Mouse (Mus musculus): ENCODE results near the gene Enho.

The Enho gene

DNA sequence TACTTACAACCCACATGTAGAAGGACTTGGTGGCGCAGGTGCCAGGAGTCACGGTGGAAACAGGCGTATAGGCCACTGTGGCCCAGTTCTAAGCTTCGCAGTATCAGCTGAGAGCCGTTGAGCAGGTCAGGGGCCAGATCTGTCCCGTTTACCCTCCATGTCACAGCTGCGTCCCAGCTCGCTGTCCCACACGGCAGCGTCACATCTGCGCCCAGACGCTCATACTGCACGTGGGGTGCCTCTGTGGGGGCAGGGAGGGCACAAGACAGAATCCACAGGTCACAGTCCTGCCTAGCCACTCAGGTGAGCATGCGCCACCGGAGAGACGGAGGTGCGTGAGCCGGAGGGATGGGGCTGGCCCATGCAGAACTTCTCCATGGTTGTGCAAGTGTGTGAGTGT, 30.7 kb upstream of the Enho start:
- ChIA-PET CTCF (interaction anchor here in 1 of 4 experiments (0.5 kb wide), 1 partner anchor 9 kb away, joined by 3 read pairs; no protein-coding TSS in a partner anchor), POLR2A (interaction anchor here in 2 of 4 experiments (0.6 to 0.7 kb wide), 2 partner anchors 581 to 597 kb away, joined by 3 to 4 read pairs; no protein-coding TSS in a partner anchor)

- ChIA-PET POLR2A (interaction anchor here in 1 of 4 experiments (0.9 kb wide), 1 partner anchor 95 kb away, joined by 4 read pairs; no protein-coding TSS in a partner anchor), CTCF (no interaction called here)
Observed at GRCm38 (mm10) chr4:41666646-41667045, 26.5 kb upstream of the Enho start.

DNA sequence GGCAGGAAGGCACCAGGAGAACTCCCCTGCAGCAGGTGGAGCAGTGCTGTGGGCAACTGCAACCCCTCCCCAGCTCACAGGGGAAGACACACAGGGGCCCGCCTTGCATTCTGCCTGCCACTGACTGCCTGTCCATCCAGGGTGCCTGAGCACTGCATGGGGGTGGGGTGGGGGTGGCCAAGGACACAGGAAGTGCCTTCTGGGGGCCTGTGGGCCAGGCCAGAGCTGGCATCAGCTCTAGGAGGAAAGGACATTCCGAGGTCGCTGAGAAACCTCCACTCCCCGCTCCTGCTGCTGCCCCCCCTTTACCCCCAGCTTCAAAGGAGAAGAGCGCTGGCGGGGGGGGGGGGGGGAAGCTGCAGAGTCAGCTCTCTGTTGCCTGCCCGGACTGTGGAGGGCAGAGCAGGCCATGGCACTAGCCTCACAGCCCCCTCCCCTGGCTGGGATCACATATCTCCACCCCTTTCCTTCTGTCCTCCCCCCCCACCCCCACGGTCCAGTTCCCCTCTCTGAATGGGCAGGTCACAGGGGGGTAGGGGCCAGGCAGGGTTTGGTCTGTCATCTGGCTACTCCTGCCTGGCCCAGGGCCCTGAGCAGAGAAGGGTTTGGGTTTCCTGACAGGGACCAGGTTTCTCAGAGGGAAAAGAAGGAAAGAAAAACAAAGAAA, 25.0 kb upstream of the Enho start:
- POLR2A ChIA-PET = interaction anchor here in 2 of 4 experiments (0.8 to 1.7 kb wide), 8 partner anchors 9 to 96 kb away, joined by 3 to 7 read pairs (median 4); partner anchors contain the start of genes Dnaic1 (in 1 of the 2), Enho (in 1 of the 2) and Fam219a (in 1 of the 2)
- CTCF ChIA-PET = interaction anchor here (0.6 to 1.4 kb wide), 12 partner anchors 11 to 186 kb away, joined by 3 to 5 read pairs (median 3); partner anchors contain the start of genes Dnaic1 (in 2 of the 4), Fam219a (in 2 of the 4) and Rpp25l (in 1 of the 4)

DNA sequence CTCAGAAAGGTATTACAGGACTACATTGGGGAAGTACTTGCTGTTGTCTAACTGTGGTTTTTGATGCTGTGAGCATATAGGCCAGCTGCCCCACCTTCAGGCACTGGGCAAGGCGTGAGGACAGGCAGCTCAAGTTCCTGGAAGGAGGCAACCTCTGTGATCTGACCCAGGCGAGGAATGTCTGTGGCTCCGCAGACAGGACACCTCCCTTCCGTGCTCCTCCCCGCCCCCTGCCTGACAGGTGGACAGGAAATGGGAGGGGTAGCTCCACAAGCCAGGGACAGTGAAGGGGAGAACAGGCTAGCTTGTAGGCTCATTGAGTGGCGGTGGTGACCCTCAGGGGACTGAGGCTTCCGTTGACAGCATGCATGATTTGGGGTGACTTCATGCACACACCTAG, 24.4 kb upstream of the Enho start:
- ChIA-PET CTCF (interaction anchor here (0.6 to 1.4 kb wide), 14 partner anchors 12 to 185 kb away, joined by 3 to 5 read pairs (median 3); partner anchors contain the start of genes Dnaic1 (in 2 of the 4), Fam219a (in 2 of the 4) and Rpp25l (in 1 of the 4)), POLR2A (interaction anchor here in 2 of 4 experiments (0.8 to 1.7 kb wide), 8 partner anchors 9 to 95 kb away, joined by 3 to 7 read pairs (median 4); partner anchors contain the start of genes Dnaic1 (in 1 of the 2), Enho (in 1 of the 2) and Fam219a (in 1 of the 2))

- CTCF ChIA-PET = interaction anchor here in 1 of 4 experiments (1.2 kb wide), 1 partner anchor 10 kb away, joined by 4 read pairs; no protein-coding TSS in a partner anchor
- POLR2A ChIA-PET = interaction anchor here in 1 of 4 experiments (1.7 kb wide), 1 partner anchor 94 kb away, joined by 7 read pairs; the partner anchor contains the start of genes Dnaic1 and Fam219a
Observed at GRCm38 (mm10) chr4:41663614-41664013, 23.5 kb upstream of the Enho start.

DNA sequence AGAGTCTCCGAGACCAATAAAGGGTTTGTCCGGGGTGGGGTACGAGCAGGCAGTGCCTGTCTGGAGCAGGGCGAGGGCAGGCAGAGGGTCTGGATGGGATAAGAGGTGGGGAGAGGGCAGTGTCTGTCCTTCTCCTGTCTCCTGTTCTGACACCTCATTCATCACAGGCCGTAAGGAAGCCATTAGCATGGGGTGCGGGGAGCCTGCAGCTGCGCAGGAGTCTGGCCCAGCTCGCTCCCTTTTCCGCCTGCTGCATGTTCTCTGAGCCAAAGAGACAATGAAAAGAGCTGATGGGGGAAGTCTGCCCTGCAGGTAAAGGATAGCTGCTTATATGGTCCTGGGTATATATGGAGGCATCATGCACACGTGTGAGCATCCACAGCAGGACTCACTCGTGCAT, 22.6 kb upstream of the Enho start:
- CTCF ChIA-PET = interaction anchor here in 1 of 4 experiments (0.5 to 1.2 kb wide), 3 partner anchors 9 to 158 kb away, joined by 3 to 4 read pairs (median 4); no protein-coding TSS in a partner anchor
- POLR2A ChIA-PET = no interaction called here

DNA sequence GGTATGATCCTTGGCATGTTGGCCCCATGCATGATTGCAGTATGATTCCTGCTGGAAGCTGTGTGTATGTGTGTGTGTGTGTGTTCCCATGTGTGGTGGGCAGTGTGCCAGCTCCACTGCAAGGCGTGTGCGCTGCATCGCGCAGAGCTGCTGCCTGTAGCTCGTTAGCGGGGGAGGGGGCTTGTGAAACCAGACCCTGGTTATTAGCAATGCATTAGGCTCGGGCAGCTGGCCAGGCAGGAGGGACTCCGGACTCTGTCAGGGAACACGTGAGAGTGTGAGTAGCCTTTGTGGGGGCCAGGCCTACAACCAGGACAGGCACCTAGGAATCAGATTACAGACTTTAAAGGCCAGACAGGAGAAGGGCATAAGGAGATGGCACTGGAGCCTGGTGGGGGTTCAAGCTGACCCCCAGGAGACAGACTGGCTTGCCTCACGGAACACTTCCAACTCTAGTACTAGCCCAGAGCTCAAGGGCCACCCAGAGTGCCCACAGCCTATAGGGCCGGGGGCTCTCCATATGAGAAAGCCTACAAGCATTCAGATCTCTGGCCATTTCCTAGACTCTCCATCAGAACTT, 20.8 kb upstream of the Enho start:
- ChIA-PET CTCF (no interaction called here), POLR2A (interaction anchor here in 2 of 4 experiments (0.6 to 1.3 kb wide), 3 partner anchors 52 to 837 kb away, joined by 3 to 5 read pairs (median 3); partner anchors contain the start of gene AI464131 (in 1 of the 2))

GRCm38 (mm10) chr4:41659556-41659955, 19.4 kb upstream of the Enho start:
- ChIA-PET CTCF (interaction anchor here in 2 of 4 experiments (0.9 to 1.7 kb wide), 2 partner anchors 10 to 107 kb away, joined by 3 to 6 read pairs; no protein-coding TSS in a partner anchor), POLR2A (interaction anchor here in 1 of 4 experiments (0.9 to 1.3 kb wide), 2 partner anchors 53 to 157 kb away, joined by 3 read pairs; partner anchors contain the start of gene AI464131)

GRCm38 (mm10) chr4:41658566-41659384, 18.7 kb upstream of the Enho start:
- ChIA-PET CTCF (interaction anchor here (0.5 to 1.7 kb wide), 8 partner anchors 9 to 886 kb away, joined by 3 to 6 read pairs (median 3); no protein-coding TSS in a partner anchor), POLR2A (interaction anchor here in 1 of 4 experiments (1.1 kb wide), 1 partner anchor 82 kb away, joined by 3 read pairs; no protein-coding TSS in a partner anchor)

GRCm38 (mm10) chr4:41655525-41655924, 15.4 kb upstream of the Enho start:
- POLR2A ChIA-PET = no interaction called here
- CTCF ChIA-PET = no interaction called here

- CTCF ChIA-PET = interaction anchor here (0.5 to 1.7 kb wide), 15 partner anchors 8 to 306 kb away, joined by 3 to 9 read pairs (median 3); partner anchors contain the start of genes Sigmar1 (in 1 of the 4) and Ubap1 (in 1 of the 4)
- POLR2A ChIA-PET = interaction anchor here in 2 of 4 experiments (0.7 to 1.6 kb wide), 2 partner anchors 14 to 85 kb away, joined by 3 read pairs; partner anchors contain the start of genes Dnaic1 (in 1 of the 2), Enho (in 1 of the 2) and Fam219a (in 1 of the 2)
Observed at GRCm38 (mm10) chr4:41654217-41654616, 14.1 kb upstream of the Enho start.

DNA sequence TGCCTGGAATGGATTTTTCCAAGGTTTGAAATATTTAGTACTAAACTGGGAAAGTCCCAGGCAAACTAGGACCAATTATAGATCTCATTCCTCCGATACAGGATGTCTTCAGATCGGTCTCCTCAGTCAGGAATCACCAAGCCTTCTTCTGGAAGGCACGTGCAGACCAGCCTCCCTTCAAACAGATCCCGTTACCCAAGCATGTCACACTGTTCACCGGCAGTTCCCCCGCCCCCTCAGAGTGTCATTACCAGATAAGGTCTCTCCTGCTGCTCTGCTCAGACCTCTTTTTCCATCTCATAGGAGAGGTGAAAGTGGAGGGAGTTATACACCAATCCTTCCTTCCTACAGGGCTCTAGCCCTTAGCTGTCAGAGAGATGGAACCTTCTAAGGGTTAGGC, 13.6 kb upstream of the Enho start:
- CTCF ChIA-PET = interaction anchor here (0.5 to 1.7 kb wide), 14 partner anchors 8 to 305 kb away, joined by 3 to 7 read pairs (median 3); partner anchors contain the start of genes Sigmar1 (in 1 of the 4) and Ubap1 (in 1 of the 4)
- POLR2A ChIA-PET = interaction anchor here in 2 of 4 experiments (0.7 to 1.6 kb wide), 2 partner anchors 14 to 84 kb away, joined by 3 read pairs; partner anchors contain the start of genes Dnaic1 (in 1 of the 2), Enho (in 1 of the 2) and Fam219a (in 1 of the 2)

DNA sequence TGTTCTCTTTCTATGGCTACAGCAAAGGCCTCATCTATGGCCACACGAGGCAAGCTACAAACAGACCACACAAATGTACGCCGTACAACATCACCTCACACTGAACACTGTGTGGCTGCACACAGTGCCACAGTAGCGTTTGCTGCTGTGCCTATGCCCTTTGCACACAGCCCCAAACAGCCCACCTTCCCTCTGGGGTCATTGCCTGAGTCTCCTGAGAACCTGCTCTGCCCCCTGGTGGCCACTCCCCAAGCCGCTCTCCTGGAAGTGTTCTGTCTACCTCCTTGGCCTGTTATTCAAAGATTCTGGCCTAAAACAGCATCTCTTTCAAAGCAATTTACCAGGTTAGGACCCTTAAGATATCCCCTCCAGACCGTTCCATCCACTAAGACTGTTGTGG, 13.2 kb upstream of the Enho start:
- ChIA-PET POLR2A (interaction anchor here in 2 of 4 experiments (1.1 to 1.6 kb wide), 2 partner anchors 11 to 84 kb away, joined by 3 read pairs; partner anchors contain the start of genes Dnaic1 (in 1 of the 2) and Fam219a (in 1 of the 2)), CTCF (interaction anchor here in 3 of 4 experiments (0.6 to 1.7 kb wide), 9 partner anchors 10 to 174 kb away, joined by 3 to 5 read pairs (median 3); no protein-coding TSS in a partner anchor)

DNA sequence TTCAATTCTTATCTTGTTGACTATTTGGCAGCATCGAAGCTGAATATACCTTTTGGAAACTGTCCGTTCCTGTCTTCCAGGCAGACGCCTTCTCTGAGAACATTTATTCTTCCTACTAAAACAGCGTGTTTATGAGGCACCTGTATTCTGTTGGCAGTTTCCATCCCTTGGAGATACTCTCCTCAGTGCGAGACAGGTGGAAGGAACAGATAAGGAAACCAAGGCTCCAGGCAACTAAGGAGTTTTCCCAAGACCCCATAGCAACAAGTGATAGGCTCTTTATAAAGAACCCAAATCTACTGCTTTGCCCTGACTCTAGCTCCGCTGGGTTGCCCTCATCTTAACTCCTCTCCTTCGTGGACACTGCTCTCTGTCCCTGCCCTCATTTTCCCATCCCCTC, 8.5 kb upstream of the Enho start:
- ChIA-PET POLR2A (interaction anchor here (0.8 to 1.7 kb wide), 5 partner anchors 7 to 79 kb away, joined by 3 to 6 read pairs (median 3); partner anchors contain the start of genes Dnaic1 (in 1 of the 4) and Enho (in 1 of the 4)), CTCF (interaction anchor here in 3 of 4 experiments (0.6 to 2.3 kb wide), 5 partner anchors 17 to 144 kb away, joined by 3 to 6 read pairs (median 4); partner anchors contain the start of gene Cntfr (in 1 of the 3))

DNA sequence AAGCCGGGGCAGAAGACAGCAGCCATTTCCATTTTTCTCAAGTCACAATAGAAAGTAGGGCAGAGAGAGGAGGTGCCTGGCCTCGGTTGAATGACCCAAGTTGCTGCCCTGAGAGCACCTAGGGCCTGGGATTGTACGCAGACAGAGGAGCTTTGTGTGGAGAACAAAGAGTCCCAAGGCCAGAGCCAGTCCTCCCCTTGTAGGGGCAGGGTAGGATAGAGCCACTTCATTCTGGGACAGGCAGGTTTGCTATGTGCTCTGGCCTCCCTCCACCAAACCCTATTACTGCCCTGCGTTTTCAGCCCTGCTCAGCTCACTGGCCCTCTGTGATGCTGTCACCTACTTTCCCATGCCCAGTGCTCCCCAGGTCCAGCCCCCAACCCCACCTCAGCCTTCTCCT, 8.0 kb upstream of the Enho start:
- ChIA-PET CTCF (interaction anchor here in 2 of 4 experiments (0.6 to 2.3 kb wide), 6 partner anchors 10 to 144 kb away, joined by 3 to 6 read pairs (median 3); partner anchors contain the start of gene Cntfr (in 1 of the 2)), POLR2A (interaction anchor here in 2 of 4 experiments (1.0 to 1.1 kb wide), 2 partner anchors 8 to 18 kb away, joined by 3 read pairs; partner anchors contain the start of gene Enho (in 1 of the 2))

DNA sequence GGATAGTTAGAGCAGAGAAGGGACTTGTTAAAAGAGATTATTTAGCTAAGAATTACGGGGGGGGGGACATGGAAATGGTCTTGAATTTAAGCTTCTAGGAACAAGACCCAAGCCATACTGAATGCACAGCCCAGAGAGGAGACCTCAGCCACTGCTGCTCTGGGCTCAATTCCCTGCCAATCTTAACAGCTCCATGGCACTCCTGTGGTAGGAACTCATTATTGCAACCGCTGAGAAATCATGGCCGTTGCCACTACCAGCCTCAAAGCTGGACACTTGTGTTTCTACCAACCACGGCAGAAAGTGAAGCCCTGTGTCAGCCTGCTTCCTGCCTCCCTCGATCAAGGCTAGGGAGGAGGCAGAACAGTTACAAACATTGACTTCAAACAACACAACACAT, 5.4 kb upstream of the Enho start:
- POLR2A ChIA-PET = interaction anchor here (0.9 to 1.7 kb wide), 4 partner anchors 8 to 68 kb away, joined by 3 to 5 read pairs (median 5); partner anchors contain the start of gene Rpp25l (in 1 of the 4)
- CTCF ChIA-PET = interaction anchor here in 3 of 4 experiments (0.6 to 1.8 kb wide), 8 partner anchors 9 to 177 kb away, joined by 3 to 8 read pairs (median 3); partner anchors contain the start of genes Fam219a (in 2 of the 3) and Dnaic1 (in 1 of the 3)
